Mouse (Mus musculus) skeletal muscle tissue, adult 2 months (tissue): ENCODE data around the gene Wdr37.
"Not testable (repeated sequence)": the region's sequence is repeated elsewhere in the genome, so short reads cannot be mapped to it uniquely, and the experiment has no call there.

Experiments used
- DNase-seq: peaks from one replicate; pipeline ENCODE4 v3.0.0-alpha.2; 2012; ENCODE audit warnings: low read depth, low spot score

Wdr37 gene

GRCm38 (mm10) chr13:8871314-8871962 lies at the start of gene Wdr37:
TSS of gene Wdr37 (minus strand) at chr13:8871909.
- DNase-seq = peak; percentile 54

GRCm38 (mm10) chr13:8913890-8914289 lies 42.2 kb upstream of the Wdr37 start:
- DNase-seq = not testable (repeated sequence)

GRCm38 (mm10) chr13:8905986-8906385 lies 34.3 kb upstream of the Wdr37 start:
- not testable (repeated sequence) for DNase-seq

- DNase-seq = no peak
Measured at GRCm38 (mm10) chr13:8888603-8889002, 16.9 kb upstream of the Wdr37 start.

- no peak for DNase-seq
Measured at GRCm38 (mm10) chr13:8886185-8886560, 14.5 kb upstream of the Wdr37 start.

- peak; percentile 92 for DNase-seq
Measured at GRCm38 (mm10) chr13:8885445-8886184, 13.9 kb upstream of the Wdr37 start, which contains the start of gene Idi1. TSS of gene Idi1 (plus strand) at chr13:8885501.

GRCm38 (mm10) chr13:8883870-8884269 lies 12.2 kb upstream of the Wdr37 start:
- DNase-seq = not testable (repeated sequence)

GRCm38 (mm10) chr13:8881611-8882010 lies 9.9 kb upstream of the Wdr37 start:
- DNase-seq = no peak

GRCm38 (mm10) chr13:8873776-8874175 lies 2.1 kb upstream of the Wdr37 start:
- DNase-seq = no peak

- DNase-seq = peak; percentile 88
Measured at GRCm38 (mm10) chr13:8870510-8871313, 997 bp downstream of the Wdr37 start.

GRCm38 (mm10) chr13:8870160-8870509 lies 1.6 kb downstream of the Wdr37 start:
- no peak for DNase-seq

- DNase-seq = no peak
Measured at GRCm38 (mm10) chr13:8869578-8870157, 2.0 kb downstream of the Wdr37 start.

- DNase-seq = peak; percentile 22
Measured at GRCm38 (mm10) chr13:8866612-8867011, 5.1 kb downstream of the Wdr37 start.

GRCm38 (mm10) chr13:8864990-8865389 lies 6.7 kb downstream of the Wdr37 start:
- no peak for DNase-seq

- DNase-seq = no peak
Measured at GRCm38 (mm10) chr13:8860861-8861260, 10.8 kb downstream of the Wdr37 start.

- DNase-seq = no peak
Measured at GRCm38 (mm10) chr13:8858453-8858852, 13.3 kb downstream of the Wdr37 start.

GRCm38 (mm10) chr13:8854769-8855168 lies 16.9 kb downstream of the Wdr37 start:
- DNase-seq = no peak

GRCm38 (mm10) chr13:8853424-8853823 lies 18.3 kb downstream of the Wdr37 start:
- DNase-seq = no peak

- DNase-seq = no peak
Measured at GRCm38 (mm10) chr13:8849311-8849710, 22.4 kb downstream of the Wdr37 start.

GRCm38 (mm10) chr13:8847702-8848101 lies 24.0 kb downstream of the Wdr37 start:
- no peak for DNase-seq

- DNase-seq = no peak
Measured at GRCm38 (mm10) chr13:8842273-8842672, 29.4 kb downstream of the Wdr37 start.

GRCm38 (mm10) chr13:8841846-8842245 lies 29.9 kb downstream of the Wdr37 start:
- not testable (repeated sequence) for DNase-seq
